Mouse (Mus musculus): ENCODE results near the gene Ppp1ca. TPM values are rescaled to one million over a fixed set of nuclear protein-coding genes. Genes with fewer than 3 reads are reported as not detected.

Ppp1ca gene
- total and polyA plus RNA-seq, 2 experiments from 2014 or later, result 738 to 808 TPM

DNA sequence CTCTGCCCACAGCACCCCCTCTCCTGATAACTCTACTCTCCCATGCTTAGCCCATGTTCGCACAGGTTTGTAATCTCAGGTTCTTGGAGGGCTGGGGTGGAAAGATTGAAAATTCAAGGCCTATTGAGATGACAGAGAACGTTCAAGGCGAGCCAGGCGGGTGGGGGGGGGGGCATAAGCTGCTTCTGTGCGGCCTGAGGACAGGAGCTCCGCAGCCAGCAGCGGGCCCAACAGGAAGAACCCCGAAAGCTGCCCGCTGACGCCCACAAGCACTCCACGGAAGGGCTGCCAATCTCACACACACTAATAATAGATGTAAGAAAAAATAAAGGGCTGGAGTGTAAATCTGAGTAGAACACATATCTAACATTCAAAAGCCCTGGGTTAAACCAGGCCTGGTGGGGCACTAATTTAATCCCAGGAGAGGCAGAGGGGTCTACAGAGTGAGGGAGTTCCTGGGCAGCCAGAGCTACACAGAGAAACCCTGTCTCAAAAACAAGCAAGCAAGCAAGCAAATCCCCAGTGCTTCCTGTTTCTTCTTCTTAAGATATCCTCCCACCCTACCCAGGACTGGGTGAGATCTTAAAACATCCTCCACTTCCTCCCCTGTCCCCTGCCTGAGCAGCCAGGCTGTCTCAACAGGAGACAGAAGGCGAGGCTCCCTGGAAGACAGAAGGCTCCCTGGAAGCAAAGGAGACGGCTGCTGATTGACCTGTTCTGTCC, 11.9 kb downstream of the Ppp1ca start:
- Histone ChIP-seq H3K9me3 (replicated peaks; ENCODE audit: control insufficient read depth, low read length) (no peaks in the 10 kb centered on the region), H3K4me2 (ENCODE audit: low read depth, low read length) (no peak overlapping the region; the same call in 1 of the 2 replicates), H3K36me3 (replicated peaks; ENCODE audit: control insufficient read depth, insufficient read depth, low read length) (peaks cover 16% of the 10 kb centered on the region), H3K27ac (ENCODE audit: low read depth) (peak overlapping the region; percentile 59), H3K9ac (replicated peaks; ENCODE audit: low read depth, low read length) (no peak overlapping the region), H3K4me1 (ENCODE audit: control insufficient read depth, insufficient read depth) (peaks cover 21% of the 10 kb centered on the region), H3K27me3 (ENCODE audit: control insufficient read depth, insufficient read depth, low read length) (no peaks in the 10 kb centered on the region), H3K4me3 (ENCODE audit: low read depth, low read length) (no peak overlapping the region)
- 39% methylated on average over 13 of the region's 13 CpGs for WGBS
- DNase-seq (ENCODE audit: low spot score), result no peak
- no peak for ATAC-seq (ENCODE audit: insufficient read depth, low read depth)
- no peak for TF ChIP-seq EP300 (IDR thresholded peaks at IDR 0.05; ENCODE audit: low read depth)

DNA sequence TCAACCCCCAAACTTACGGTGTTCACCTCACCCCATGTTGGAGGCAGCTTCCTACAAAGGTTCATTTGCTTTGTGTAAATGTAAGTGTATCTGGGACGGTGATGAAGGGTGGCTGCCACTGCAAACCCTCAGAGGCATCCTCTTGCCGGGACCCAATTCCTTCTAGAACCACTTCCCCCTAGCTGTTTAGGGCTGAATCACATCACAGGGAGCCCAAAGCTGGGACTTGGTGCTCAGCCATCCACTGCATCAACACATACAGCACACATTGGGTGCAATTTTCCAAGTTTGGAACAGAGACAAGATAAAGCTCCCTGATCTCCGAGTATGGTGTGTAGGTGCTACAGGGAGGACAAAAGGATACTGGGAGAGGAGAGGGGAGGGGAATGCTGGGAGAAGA, 13.0 kb downstream of the Ppp1ca start:
- Histone ChIP-seq H3K27ac (ENCODE audit: low read depth) (no peak overlapping the region), H3K9ac (replicated peaks; ENCODE audit: low read depth, low read length) (no peak overlapping the region), H3K27me3 (ENCODE audit: control insufficient read depth, insufficient read depth, low read length) (no peaks in the 10 kb centered on the region), H3K4me1 (ENCODE audit: control insufficient read depth, insufficient read depth) (peaks cover 21% of the 10 kb centered on the region), H3K36me3 (replicated peaks; ENCODE audit: control insufficient read depth, insufficient read depth, low read length) (peaks cover 4% of the 10 kb centered on the region; the same call in 1 of the 2 replicates), H3K4me2 (ENCODE audit: low read depth, low read length) (no peak overlapping the region), H3K4me3 (ENCODE audit: low read depth, low read length) (no peak overlapping the region), H3K9me3 (replicated peaks; ENCODE audit: control insufficient read depth, low read length) (no peaks in the 10 kb centered on the region)
- ATAC-seq (ENCODE audit: insufficient read depth, low read depth) (no peak), DNase-seq (ENCODE audit: low spot score) (no peak)
- 49% methylated on average over 4 of the region's 4 CpGs for WGBS
- TF ChIP-seq EP300 (IDR thresholded peaks at IDR 0.05; ENCODE audit: low read depth) (no peak), CTCF (IDR thresholded peaks at IDR 0.05; ENCODE audit: low read depth) (no peak)

DNA sequence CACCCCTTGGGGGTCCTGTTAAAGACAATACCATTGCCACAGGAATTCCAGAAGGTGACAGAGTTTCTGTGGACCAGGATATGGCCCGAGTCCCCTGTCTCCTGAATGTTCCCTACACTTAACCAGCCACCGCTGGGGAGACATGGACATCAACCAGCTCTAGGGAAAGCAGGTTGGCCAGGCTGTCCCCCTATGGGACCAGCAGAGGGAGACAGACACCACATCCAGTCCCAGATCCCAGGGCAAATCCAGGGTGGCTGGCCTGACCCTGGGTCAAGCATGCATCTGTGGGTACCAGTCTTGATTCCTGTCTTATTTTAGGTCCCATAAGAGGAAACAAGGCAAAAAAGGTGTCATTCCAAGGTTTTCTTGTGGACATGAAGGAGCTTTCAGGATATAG, 15.1 kb downstream of the Ppp1ca start:
- no peaks in the 10 kb centered on the region for H3K36me3 ChIP-seq (replicated peaks; ENCODE audit: control insufficient read depth, insufficient read depth, low read length)
- ATAC-seq (ENCODE audit: insufficient read depth, low read depth) (peak; percentile 73), DNase-seq (ENCODE audit: low spot score) (peak; percentile 69)
- TF ChIP-seq CTCF (IDR thresholded peaks at IDR 0.05; ENCODE audit: low read depth), result peak; percentile 96
- TF ChIP-seq EP300 (IDR thresholded peaks at IDR 0.05; ENCODE audit: low read depth), result no peak
- H3K4me1 ChIP-seq (ENCODE audit: control insufficient read depth, insufficient read depth), result peaks cover 13% of the 10 kb centered on the region
- no peak overlapping the region for H3K4me3 ChIP-seq (ENCODE audit: low read depth, low read length)
- H3K9ac ChIP-seq (replicated peaks; ENCODE audit: low read depth, low read length), result no peak overlapping the region
- H3K27me3 ChIP-seq (ENCODE audit: control insufficient read depth, insufficient read depth, low read length), result peaks cover 6% of the 10 kb centered on the region; the same call in 1 of the 2 replicates
- 0% methylated on average over 2 of the region's 2 CpGs for WGBS
- H3K27ac ChIP-seq (ENCODE audit: low read depth), result no peak overlapping the region
- no peaks in the 10 kb centered on the region for H3K9me3 ChIP-seq (replicated peaks; ENCODE audit: control insufficient read depth, low read length)
- H3K4me2 ChIP-seq (ENCODE audit: low read depth, low read length), result no peak overlapping the region

GRCm38 (mm10) chr19:4208563-4208962, 16.7 kb downstream of the Ppp1ca start:
- H3K36me3 ChIP-seq (replicated peaks; ENCODE audit: control insufficient read depth, insufficient read depth, low read length), result no peaks in the 10 kb centered on the region
- H3K9me3 ChIP-seq (replicated peaks; ENCODE audit: control insufficient read depth, low read length), result no peaks in the 10 kb centered on the region
- no peak overlapping the region for H3K27ac ChIP-seq (ENCODE audit: low read depth)
- 89% methylated on average over 5 of the region's 5 CpGs for WGBS
- H3K27me3 ChIP-seq (ENCODE audit: control insufficient read depth, insufficient read depth, low read length), result peaks cover 19% of the 10 kb centered on the region
- H3K4me1 ChIP-seq (ENCODE audit: control insufficient read depth, insufficient read depth), result peaks cover 3% of the 10 kb centered on the region; the same call in 1 of the 2 replicates
- no peak overlapping the region for H3K4me3 ChIP-seq (ENCODE audit: low read depth, low read length)
- H3K9ac ChIP-seq (replicated peaks; ENCODE audit: low read depth, low read length), result no peak overlapping the region
- no peak overlapping the region for H3K4me2 ChIP-seq (ENCODE audit: low read depth, low read length)
- no peak for ATAC-seq (ENCODE audit: insufficient read depth, low read depth)
- DNase-seq (ENCODE audit: low spot score), result no peak
- TF ChIP-seq CTCF (IDR thresholded peaks at IDR 0.05; ENCODE audit: low read depth) (no peak), EP300 (IDR thresholded peaks at IDR 0.05; ENCODE audit: low read depth) (no peak)

DNA sequence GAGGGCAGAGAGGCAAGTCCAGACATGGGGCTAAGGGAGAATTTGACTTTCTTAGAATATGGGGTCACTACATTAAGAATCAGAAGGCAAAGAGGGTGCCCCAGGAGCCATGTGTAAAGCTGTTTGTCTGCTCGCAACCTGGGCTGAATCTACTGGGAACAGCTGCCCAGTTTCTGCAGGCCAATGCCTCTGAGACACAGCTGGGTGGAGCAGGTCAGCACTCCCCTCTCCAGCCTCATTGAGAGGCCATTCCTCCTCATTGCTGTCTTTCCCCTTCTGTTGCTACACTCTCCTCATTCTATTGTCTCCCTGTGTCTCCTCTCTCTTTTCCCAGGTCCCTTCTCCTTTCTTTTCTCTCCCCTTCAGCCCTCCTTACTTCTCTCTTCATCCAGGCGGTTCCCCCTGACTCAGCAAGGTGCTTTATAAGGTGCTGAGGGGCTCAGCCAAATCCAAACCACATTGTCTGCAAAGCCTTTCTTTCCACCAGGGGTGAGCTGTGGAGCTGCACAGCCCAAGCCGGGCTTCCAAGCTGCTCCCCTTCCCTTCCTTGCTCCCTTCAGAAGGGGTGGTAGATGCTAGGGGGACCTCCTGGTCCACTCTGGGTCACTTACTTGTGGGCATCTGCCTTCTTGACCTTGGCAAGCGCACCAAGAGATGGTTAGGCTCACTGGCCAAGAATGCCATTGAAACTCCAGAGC, 20.2 kb downstream of the Ppp1ca start:
- peaks cover 41% of the 10 kb centered on the region for H3K27me3 ChIP-seq (ENCODE audit: control insufficient read depth, insufficient read depth, low read length)
- peaks cover 16% of the 10 kb centered on the region for H3K4me1 ChIP-seq (ENCODE audit: control insufficient read depth, insufficient read depth)
- ATAC-seq (ENCODE audit: insufficient read depth, low read depth) (no peak), DNase-seq (ENCODE audit: low spot score) (no peak)
- no peak overlapping the region for H3K9ac ChIP-seq (replicated peaks; ENCODE audit: low read depth, low read length)
- H3K4me2 ChIP-seq (ENCODE audit: low read depth, low read length), result no peak overlapping the region
- H3K4me3 ChIP-seq (ENCODE audit: low read depth, low read length), result no peak overlapping the region
- H3K9me3 ChIP-seq (replicated peaks; ENCODE audit: control insufficient read depth, low read length), result no peaks in the 10 kb centered on the region
- 56% methylated on average over 4 of the region's 4 CpGs for WGBS
- TF ChIP-seq CTCF (IDR thresholded peaks at IDR 0.05; ENCODE audit: low read depth) (no peak), EP300 (IDR thresholded peaks at IDR 0.05; ENCODE audit: low read depth) (no peak)
- H3K36me3 ChIP-seq (replicated peaks; ENCODE audit: control insufficient read depth, insufficient read depth, low read length), result no peaks in the 10 kb centered on the region
- no peak overlapping the region for H3K27ac ChIP-seq (ENCODE audit: low read depth)

All from heart, postnatal 0 days (tissue).